Mouse (Mus musculus) layer of hippocampus, postnatal 36 days (tissue): ENCODE measurements around the gene Otof. TPM values are rescaled to one million over a fixed set of nuclear protein-coding genes. Genes with fewer than 3 reads are reported as not detected.

Experiments used
- DNase-seq, 2 experiments: peaks; one replicate each; pipeline ENCODE4 v3.0.0; 2022
- total RNA-seq, 2 experiments: library from RNA; stranded (reverse); gene quantifications; 2 replicates each; pipeline ENCODE4 v1.2.3; 2021

Gene Otof
- total RNA-seq, 2 experiments from 2014 or later = 3.6 TPM

- no peak for DNase-seq
These were observed 119.9 kb downstream of the Otof start for GRCm38 (mm10) chr5:30341601-30342365.

GRCm38 (mm10) chr5:30340815-30341214 lies 120.9 kb downstream of the Otof start:
- DNase-seq = no peak

Other genes starting within 250 kb of the Otof start
- gene Selenoi, start 229.4 kb downstream of the Otof start, total RNA-seq = 10 to 100 TPM; 41.7 to 45.7 TPM
- 1 to 10 TPM; 8.7 to 9.3 TPM for gene Drc1, start 180.5 kb downstream of the Otof start, total RNA-seq
- not detected for gene 1700001C02Rik, start 4.1 kb upstream of the Otof start, total RNA-seq
- gene Cib4, start 83.9 kb upstream of the Otof start, total RNA-seq = not detected
- 1 to 10 TPM; 7.7 to 9.8 TPM for gene Kcnk3, start 126.2 kb upstream of the Otof start, total RNA-seq
- gene Slc35f6, start 186.0 kb upstream of the Otof start, total RNA-seq = 10 to 100 TPM; 34.2 to 35.3 TPM
- 1 to 10 TPM; 3.5 to 4.0 TPM for gene Cenpa, start 204.8 kb upstream of the Otof start, total RNA-seq
- 10 to 100 TPM; 35.6 to 40.2 TPM for gene Dpysl5, start 249.6 kb upstream of the Otof start, total RNA-seq